Mouse (Mus musculus) heart, embryonic 13.5 days (tissue): ENCODE data around the gene Hmgb1. TPM values are rescaled to one million over a fixed set of nuclear protein-coding genes. Genes with fewer than 3 reads are reported as not detected.
A peak's percentile ranks its signal among the peaks of the same experiment; 100 is the strongest.
"Not testable (repeated sequence)": the region's sequence is repeated elsewhere in the genome, so short reads cannot be mapped to it uniquely, and the experiment has no call there.

Experiments
- ATAC-seq: fragments of 200-750 bp; cut with Nextera tagmentation; 2 replicates; pipeline ENCODE4 v1.8.0; 2017; ENCODE audit warnings: moderate TSS enrichment; ENCODE audit not compliant: insufficient number of reproducible peaks, low FRiP score, low TSS enrichment; ENCODE audit errors: extremely low read depth
- H3K27ac ChIP-seq: fragments of 300-500 bp; sonication (generic); replicated peaks from 2 replicates; pipeline ENCODE4 v1.5.1; 2015; ENCODE audit warnings: moderate library complexity, mild to moderate bottlenecking, inconsistent platforms
- H3K27me3 ChIP-seq: fragments of 300-500 bp; sonication (generic); replicated peaks from 2 replicates; pipeline ENCODE4 v1.6.1; 2015; ENCODE audit warnings: mild to moderate bottlenecking, inconsistent platforms
- H3K36me3 ChIP-seq: fragments of 300-500 bp; sonication (generic); 2 replicates; pipeline ENCODE4 v1.6.1; 2015; ENCODE audit warnings: mild to moderate bottlenecking, inconsistent platforms
- H3K4me1 ChIP-seq: fragments of 300-500 bp; sonication (generic); 2 replicates; pipeline ENCODE4 v1.6.1; 2015; ENCODE audit warnings: inconsistent platforms
- H3K4me2 ChIP-seq: fragments of 300-500 bp; sonication (generic); 2 replicates; pipeline ENCODE4 v1.6.1; 2015; ENCODE audit warnings: inconsistent platforms, mild to moderate bottlenecking, moderate library complexity
- H3K4me3 ChIP-seq: fragments of 300-500 bp; sonication (generic); 2 replicates; pipeline ENCODE4 v1.5.1; 2015; ENCODE audit warnings: moderate library complexity, mild to moderate bottlenecking, inconsistent platforms
- H3K9ac ChIP-seq: fragments of 300-500 bp; sonication (generic); 2 replicates; pipeline ENCODE4 v1.6.1; 2015; ENCODE audit warnings: inconsistent platforms, mild to moderate bottlenecking, moderate library complexity
- H3K9me3 ChIP-seq: fragments of 300-500 bp; sonication (generic); 2 replicates; pipeline ENCODE4 v1.6.1; 2016; ENCODE audit warnings: inconsistent platforms
- WGBS: fragments of 180-500 bp; shearing (Covaris S2); methylation state at CpG from one replicate; pipeline ENCODE4 v1.1.7; 2015; ENCODE audit warnings: mixed read lengths; 5-methylcytosine and 5-hydroxymethylcytosine counted together
- polyA plus RNA-seq: library from polyadenylated mRNA; unstranded; fragments of >200 nt; fragmentation: Nextera tagmentation; extraction: Ambion mirVana; gene quantifications from 2 replicates; pipeline ENCODE4 v1.2.1, GENCODE M21; 2015

Gene Hmgb1
- polyA plus RNA-seq, 1 experiment from 2014 or later: 675 TPM

- peak overlapping the region; percentile 20; the same call in 1 of the 2 replicates for H3K4me2 ChIP-seq
- WGBS: 58% methylated on average over 25 of the region's 25 CpGs
- no peaks in the 10 kb centered on the region for H3K36me3 ChIP-seq
- H3K9ac ChIP-seq: no peak overlapping the region
- H3K9me3 ChIP-seq: no peaks in the 10 kb centered on the region
- H3K4me3 ChIP-seq: no peak overlapping the region
- ATAC-seq: no peak
- no peaks in the 10 kb centered on the region for H3K4me1 ChIP-seq
- no peaks in the 10 kb centered on the region for H3K27me3 ChIP-seq
- H3K27ac ChIP-seq: peak overlapping the region; percentile 30
Measured at GRCm38 (mm10) chr5:149143766-149144375, 40.4 kb downstream of the Hmgb1 start.

DNA sequence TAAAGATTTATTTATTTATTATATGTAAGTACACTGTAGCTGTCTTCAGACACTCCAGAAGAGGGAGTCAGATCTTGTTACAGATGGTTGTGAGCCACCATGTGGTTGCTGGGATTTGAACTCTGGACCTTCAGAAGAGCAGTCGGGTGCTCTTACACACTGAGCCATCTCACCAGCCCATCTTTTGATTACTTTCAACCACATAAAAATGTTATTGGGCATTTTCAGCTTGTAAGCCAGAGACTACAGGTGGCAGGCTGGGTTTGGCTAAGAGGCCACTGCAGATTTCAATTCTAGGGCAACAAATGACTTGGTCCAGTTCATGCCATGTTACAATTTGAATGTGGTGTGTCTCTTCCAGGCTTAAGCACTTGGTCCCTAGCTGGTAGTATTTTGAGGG is 43.1 kb downstream of the Hmgb1 start:
- H3K4me1 ChIP-seq: peaks cover 15% of the 10 kb centered on the region
- 86% methylated on average over 1 of the region's 1 CpGs for WGBS
- not testable (repeated sequence) for H3K4me3 ChIP-seq, H3K9me3 ChIP-seq, ATAC-seq, H3K9ac ChIP-seq, H3K36me3 ChIP-seq, H3K4me2 ChIP-seq, H3K27me3 ChIP-seq, H3K27ac ChIP-seq

DNA sequence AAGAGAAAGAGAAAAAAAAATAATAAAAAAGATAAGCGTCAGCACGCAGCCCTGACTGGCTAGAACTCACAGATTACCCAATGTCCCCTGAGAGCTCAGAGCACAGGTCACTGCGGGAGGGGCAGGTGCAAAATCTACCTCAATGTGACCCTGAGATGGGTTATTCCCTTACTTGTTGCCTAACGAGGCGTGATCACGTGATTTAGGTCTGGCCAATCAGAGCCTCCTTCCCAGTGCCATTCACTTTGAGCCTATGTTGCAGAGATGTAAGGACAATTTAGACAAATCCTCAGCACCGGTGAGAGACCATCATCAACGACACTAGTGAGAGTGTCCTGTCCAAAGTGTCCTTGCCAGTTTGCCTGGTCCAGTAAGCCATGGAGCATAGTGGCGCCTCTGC is 44.0 kb downstream of the Hmgb1 start:
- H3K9me3 ChIP-seq: no peaks in the 10 kb centered on the region
- no peak overlapping the region for H3K27ac ChIP-seq
- H3K27me3 ChIP-seq: no peaks in the 10 kb centered on the region
- no peak overlapping the region for H3K9ac ChIP-seq
- WGBS: 50% methylated on average over 9 of the region's 9 CpGs
- no peak overlapping the region for H3K4me3 ChIP-seq
- no peak for ATAC-seq
- no peak overlapping the region for H3K4me2 ChIP-seq
- no peaks in the 10 kb centered on the region for H3K36me3 ChIP-seq
- peaks cover 21% of the 10 kb centered on the region for H3K4me1 ChIP-seq

GRCm38 (mm10) chr5:149138087-149138486 is 46.2 kb downstream of the Hmgb1 start:
- H3K9me3 ChIP-seq, H3K36me3 ChIP-seq, H3K4me3 ChIP-seq, H3K27ac ChIP-seq, H3K27me3 ChIP-seq, H3K4me2 ChIP-seq, ATAC-seq, H3K9ac ChIP-seq: not testable (repeated sequence)
- peaks cover 34% of the 10 kb centered on the region for H3K4me1 ChIP-seq
- WGBS: 87% methylated on average over 6 of the region's 6 CpGs

DNA sequence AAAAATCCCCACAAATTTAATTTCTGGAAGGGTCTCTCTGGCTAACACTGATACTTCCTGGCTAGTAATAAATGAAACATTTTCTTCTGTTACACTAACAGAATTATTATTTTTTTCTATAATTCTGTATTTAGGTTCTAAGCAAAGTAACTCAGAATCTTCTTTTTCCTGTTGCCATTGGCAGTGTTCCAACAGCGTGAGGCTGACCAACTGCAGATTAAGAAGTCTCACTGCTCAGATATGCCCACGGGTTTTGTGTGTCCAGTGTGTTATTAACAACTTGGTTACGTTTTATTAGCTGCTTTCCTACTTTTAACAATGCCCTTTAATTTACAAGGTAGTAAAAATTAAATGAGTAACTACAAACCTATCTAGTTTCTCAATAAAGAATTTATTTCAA is 46.8 kb downstream of the Hmgb1 start:
- Histone ChIP-seq H3K27me3 (no peaks in the 10 kb centered on the region), H3K9me3 (no peaks in the 10 kb centered on the region), H3K36me3 (no peaks in the 10 kb centered on the region), H3K4me1 (peaks cover 34% of the 10 kb centered on the region), H3K4me3 (no peak overlapping the region), H3K9ac (no peak overlapping the region), H3K4me2 (no peak overlapping the region), H3K27ac (peak overlapping the region; percentile 8; the same call in 1 of the 2 replicates)
- ATAC-seq: no peak
- WGBS: 39% methylated on average over 3 of the region's 3 CpGs

DNA sequence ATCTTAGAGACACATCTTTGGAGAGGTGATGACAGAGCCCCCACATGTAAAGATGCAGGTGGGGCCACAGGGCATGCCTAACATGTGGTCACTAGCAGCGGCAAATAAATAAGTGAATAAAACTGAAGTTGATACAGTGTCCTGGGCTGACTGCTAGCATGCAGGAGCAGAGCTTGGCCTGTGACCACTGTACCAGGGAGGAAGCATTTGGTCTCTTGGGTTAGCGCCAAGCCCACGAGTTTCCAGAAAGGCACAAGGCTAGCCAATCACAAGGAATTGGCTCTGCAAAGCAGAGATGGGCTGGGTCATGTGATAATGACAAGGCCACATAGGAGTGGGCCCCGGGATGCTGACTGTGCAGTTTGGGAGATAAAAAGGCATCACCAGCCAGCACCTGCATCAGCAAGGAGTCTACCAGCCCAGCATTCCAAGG is 47.3 kb downstream of the Hmgb1 start:
- Histone ChIP-seq H3K4me3 (no peak overlapping the region), H3K9me3 (no peaks in the 10 kb centered on the region), H3K27me3 (no peaks in the 10 kb centered on the region), H3K27ac (peak overlapping the region; percentile 8; the same call in 1 of the 2 replicates), H3K4me2 (no peak overlapping the region), H3K9ac (no peak overlapping the region), H3K4me1 (peaks cover 39% of the 10 kb centered on the region), H3K36me3 (no peaks in the 10 kb centered on the region)
- no peak for ATAC-seq
- 54% methylated on average over 4 of the region's 4 CpGs for WGBS

DNA sequence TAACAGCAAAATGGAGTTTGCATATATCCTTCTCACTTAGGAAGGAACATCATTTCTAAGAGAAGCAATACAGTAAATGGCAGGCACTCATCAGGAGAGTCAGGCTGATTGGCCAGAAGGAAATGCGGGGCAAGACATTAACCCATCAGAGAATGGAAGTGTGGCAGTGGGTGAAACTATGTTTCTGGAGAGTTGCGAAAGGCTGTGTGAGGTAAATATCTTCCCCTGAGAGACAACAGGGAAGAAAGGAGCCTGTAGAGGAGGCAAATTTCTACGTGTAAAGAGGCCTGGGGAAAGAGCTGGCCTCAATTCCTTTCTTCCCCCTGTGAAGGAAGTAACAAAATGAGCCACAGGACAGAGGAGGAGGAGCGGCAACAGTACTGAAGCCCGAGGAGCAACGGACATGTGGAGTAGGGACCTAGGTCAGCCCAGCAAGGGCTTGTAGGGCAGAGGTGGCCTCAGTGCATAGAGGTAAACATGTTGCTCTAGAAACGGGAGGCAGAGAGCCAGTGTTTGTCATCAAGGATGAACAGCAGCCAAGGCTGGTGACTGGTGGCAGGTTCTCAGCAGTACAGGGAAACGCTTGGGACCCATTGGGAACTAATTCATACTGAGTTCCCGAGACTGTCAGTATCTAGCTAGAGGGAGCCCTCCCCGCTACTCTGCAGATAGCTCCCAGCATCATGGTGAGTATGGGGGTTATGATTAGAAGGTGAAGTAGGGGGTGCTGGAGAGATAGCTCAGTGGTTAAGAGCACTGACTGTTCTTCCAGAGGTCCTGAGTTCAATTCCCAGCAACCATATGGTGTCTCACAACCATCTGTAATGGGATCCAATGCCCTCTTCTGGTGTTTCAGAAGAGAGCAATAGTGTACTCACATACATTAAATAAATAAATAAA is 48.6 kb downstream of the Hmgb1 start:
- H3K4me3 ChIP-seq: no peak overlapping the region
- H3K9me3 ChIP-seq: no peaks in the 10 kb centered on the region
- H3K9ac ChIP-seq: 0 out of 2 replicates have a peak overlapping the region, but pooled peaks have one; percentile 65
- no peak for ATAC-seq
- H3K4me2 ChIP-seq: peak overlapping the region; percentile 43; the same call in 1 of the 2 replicates
- 74% methylated on average over 10 of the region's 10 CpGs for WGBS
- H3K27ac ChIP-seq: no peak overlapping the region
- H3K36me3 ChIP-seq: no peaks in the 10 kb centered on the region
- H3K4me1 ChIP-seq: peaks cover 41% of the 10 kb centered on the region
- H3K27me3 ChIP-seq: no peaks in the 10 kb centered on the region

DNA sequence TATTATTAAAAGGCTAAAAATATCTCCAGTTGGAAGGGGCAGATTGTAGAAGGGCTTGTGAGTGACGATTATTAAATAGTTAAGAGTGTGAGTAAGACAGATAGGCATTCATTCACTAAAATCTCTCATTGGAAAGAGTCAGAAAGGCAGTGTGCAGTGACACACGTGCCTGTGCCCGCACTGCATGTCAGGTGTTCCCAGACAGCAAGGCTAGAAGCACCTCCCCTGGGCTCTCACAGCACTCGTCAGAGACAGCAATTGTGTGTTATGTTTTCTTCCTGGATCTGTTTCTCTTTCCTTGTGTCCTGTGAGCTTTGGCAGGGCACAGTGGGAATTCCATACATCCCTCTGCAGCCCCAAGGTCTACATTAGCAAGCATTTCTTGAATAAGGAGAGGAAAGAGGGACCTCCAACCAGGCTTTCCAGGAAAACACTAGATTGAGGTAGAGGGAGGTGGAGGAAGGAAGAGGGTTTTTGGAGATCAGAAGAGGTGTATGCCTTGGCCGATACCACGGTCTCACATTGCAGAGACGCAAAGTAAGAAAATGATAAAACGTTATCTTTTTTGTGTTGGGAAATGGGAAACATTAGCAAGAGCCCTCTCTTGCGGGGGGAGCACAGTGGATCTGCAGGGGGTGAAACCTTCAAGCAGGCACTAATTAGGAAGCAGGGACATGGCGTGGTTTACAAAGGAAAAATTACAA is 49.4 kb downstream of the Hmgb1 start:
- ATAC-seq: no peak
- H3K4me3 ChIP-seq: no peak overlapping the region
- H3K9me3 ChIP-seq: no peaks in the 10 kb centered on the region
- H3K36me3 ChIP-seq: no peaks in the 10 kb centered on the region
- H3K4me2 ChIP-seq: peak overlapping the region; percentile 43
- 38% methylated on average over 10 of the region's 10 CpGs for WGBS
- peak overlapping the region; percentile 65 for H3K9ac ChIP-seq
- H3K4me1 ChIP-seq: peaks cover 41% of the 10 kb centered on the region
- H3K27ac ChIP-seq: peak overlapping the region; percentile 58
- no peaks in the 10 kb centered on the region for H3K27me3 ChIP-seq

- Histone ChIP-seq H3K9me3 (no peaks in the 10 kb centered on the region), H3K36me3 (no peaks in the 10 kb centered on the region), H3K9ac (no peak overlapping the region), H3K4me2 (no peak overlapping the region), H3K4me3 (no peak overlapping the region), H3K27ac (no peak overlapping the region), H3K4me1 (peaks cover 6% of the 10 kb centered on the region; the same call in 1 of the 2 replicates), H3K27me3 (no peaks in the 10 kb centered on the region)
- 62% methylated on average over 15 of the region's 15 CpGs for WGBS
- ATAC-seq: no peak
Measured at GRCm38 (mm10) chr5:149128473-149128872, 55.8 kb downstream of the Hmgb1 start.

GRCm38 (mm10) chr5:149123795-149124194 is 60.5 kb downstream of the Hmgb1 start:
- H3K4me2 ChIP-seq: no peak overlapping the region
- H3K27me3 ChIP-seq: no peaks in the 10 kb centered on the region
- no peak overlapping the region for H3K9ac ChIP-seq
- H3K9me3 ChIP-seq: no peaks in the 10 kb centered on the region
- H3K27ac ChIP-seq: no peak overlapping the region
- no peak for ATAC-seq
- WGBS: 85% methylated on average over 6 of the region's 6 CpGs
- no peak overlapping the region for H3K4me3 ChIP-seq
- H3K4me1 ChIP-seq: no peaks in the 10 kb centered on the region
- H3K36me3 ChIP-seq: no peaks in the 10 kb centered on the region

DNA sequence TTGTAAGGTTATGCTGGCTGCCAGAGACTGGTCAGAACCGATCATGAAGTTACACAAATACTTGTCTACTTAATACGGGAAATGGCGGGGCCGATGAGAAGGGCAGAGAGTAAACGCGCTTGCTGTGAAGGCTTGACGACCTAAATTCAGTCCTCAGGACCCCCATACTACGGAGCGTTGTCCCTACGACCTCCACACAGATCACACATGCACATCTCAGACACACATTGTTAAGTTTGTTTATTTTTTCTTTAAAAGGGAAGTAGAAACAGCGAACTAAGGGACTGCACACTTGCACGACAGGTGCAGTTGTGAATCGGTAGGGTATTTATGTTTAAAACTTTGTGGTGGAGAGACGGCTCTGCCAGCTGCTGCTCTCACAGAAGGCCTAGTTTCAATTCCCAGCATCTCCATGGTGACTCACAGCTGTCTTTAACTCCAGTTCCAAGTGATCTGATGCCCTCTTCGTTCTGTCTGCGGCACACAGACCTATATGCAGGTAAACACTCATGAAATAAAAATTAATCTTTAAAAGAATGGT is 64.9 kb downstream of the Hmgb1 start:
- ATAC-seq: no peak

More for the DNA sequence above, 64.9 kb downstream of the Hmgb1 start:
- H3K9ac ChIP-seq: no peak overlapping the region
- 82% methylated on average over 16 of the region's 16 CpGs for WGBS
- no peak overlapping the region for H3K4me3 ChIP-seq
- H3K27ac ChIP-seq: no peak overlapping the region
- H3K4me2 ChIP-seq: no peak overlapping the region
- no peaks in the 10 kb centered on the region for H3K27me3 ChIP-seq
- no peaks in the 10 kb centered on the region for H3K9me3 ChIP-seq
- H3K4me1 ChIP-seq: no peaks in the 10 kb centered on the region
- no peaks in the 10 kb centered on the region for H3K36me3 ChIP-seq
